Mouse (Mus musculus) forebrain, postnatal 0 days (tissue): Measurements from ENCODE around the gene Pank3. TPM values are rescaled to one million over a fixed set of nuclear protein-coding genes. Genes with fewer than 3 reads are reported as not detected.

ENCODE experiments used
- ATAC-seq: fragments of 200-750 bp; cut with Nextera tagmentation; 2 replicates; pipeline ENCODE4 v1.8.0; 2017; ENCODE audit warnings: mild to moderate bottlenecking, moderate library complexity
- DNase-seq: peaks from one replicate; pipeline ENCODE4 v3.0.0-alpha.2; 2015
- H3K27ac ChIP-seq: fragments of 300-500 bp; sonication (generic); 2 replicates; pipeline ENCODE4 v1.5.1; 2014; ENCODE audit warnings: low read depth, mild to moderate bottlenecking, antibody characterized with exemption, low read length, moderate library complexity, mixed read lengths
- H3K27me3 ChIP-seq: fragments of 300-500 bp; sonication (generic); 2 replicates; pipeline ENCODE4 v1.6.1; 2014; ENCODE audit warnings: mild to moderate bottlenecking, low read length, mixed read lengths; ENCODE audit not compliant: insufficient read depth
- H3K36me3 ChIP-seq: fragments of 300-500 bp; sonication (generic); 2 replicates; pipeline ENCODE4 v1.6.1; 2014; ENCODE audit warnings: mild to moderate bottlenecking, moderate library complexity; ENCODE audit not compliant: insufficient read depth
- H3K4me1 ChIP-seq: fragments of 300-500 bp; sonication (generic); 2 replicates; pipeline ENCODE4 v1.6.1; 2014; ENCODE audit warnings: antibody characterized with exemption; ENCODE audit not compliant: insufficient read depth
- H3K4me2 ChIP-seq: fragments of 300-500 bp; sonication (generic); 2 replicates; pipeline ENCODE4 v1.6.1; 2014; ENCODE audit warnings: low read depth, mild to moderate bottlenecking, moderate library complexity
- H3K4me3 ChIP-seq: fragments of 300-500 bp; sonication (generic); 2 replicates; pipeline ENCODE4 v1.5.1; 2014; ENCODE audit warnings: low read depth, low read length, mixed read lengths
- H3K9ac ChIP-seq: fragments of 300-500 bp; sonication (generic); 2 replicates; pipeline ENCODE4 v1.6.1; 2014; ENCODE audit warnings: mild to moderate bottlenecking
- H3K9me3 ChIP-seq: fragments of 300-500 bp; sonication (generic); 2 replicates; pipeline ENCODE4 v1.6.1; 2016; ENCODE audit warnings: low read length
- CTCF ChIP-seq: sonication (generic); IDR thresholded peaks from 2 replicates; pipeline ENCODE4 v1.5.1; 2016; ENCODE audit warnings: antibody characterized with exemption, control low read depth, low read depth
- WGBS: fragments of 180-500 bp; shearing (Covaris S2); extraction: QIAGEN DNeasy Blood & Tissue Kit; methylation state at CpG from one replicate; pipeline ENCODE4 v1.1.7; 2014; 5-methylcytosine and 5-hydroxymethylcytosine counted together
- polyA plus RNA-seq: library from polyadenylated mRNA; unstranded; fragments of >200 nt; fragmentation: Nextera tagmentation; extraction: Ambion mirVana; gene quantifications from 2 replicates; pipeline ENCODE4 v1.2.1, GENCODE M21; 2015
- total RNA-seq: library from RNA; depleted of rRNA; stranded (reverse); fragments of >200 nt; gene quantifications from 2 replicates; pipeline ENCODE4 v1.2.3, GENCODE M21; 2014

The Pank3 gene
- total and polyA plus RNA-seq, 2 experiments from 2014 or later = 11.7 to 93.7 TPM

- no peaks in the 10 kb centered on the region for H3K9me3 ChIP-seq
- H3K27me3 ChIP-seq = no peaks in the 10 kb centered on the region
- H3K36me3 ChIP-seq = no peaks in the 10 kb centered on the region
- DNase-seq = no peak
- H3K4me2 ChIP-seq = no peak overlapping the region
- no peak overlapping the region for H3K9ac ChIP-seq
- TF ChIP-seq CTCF = no peak
- ATAC-seq = no peak
- H3K4me3 ChIP-seq = no peak overlapping the region
- 89% methylated on average over 2 of the region's 2 CpGs for WGBS
- no peak overlapping the region for H3K27ac ChIP-seq
- no peaks in the 10 kb centered on the region for H3K4me1 ChIP-seq
These were observed 32.0 kb upstream of the Pank3 start for GRCm38 (mm10) chr11:35737262-35737661.

GRCm38 (mm10) chr11:35738102-35738501, 31.2 kb upstream of the Pank3 start:
- Histone ChIP-seq H3K9me3 (no peaks in the 10 kb centered on the region), H3K9ac (no peak overlapping the region)
- no peak for ATAC-seq

GRCm38 (mm10) chr11:35743586-35743985, 25.7 kb upstream of the Pank3 start:
- Histone ChIP-seq H3K27me3 (no peaks in the 10 kb centered on the region), H3K4me3 (no peak overlapping the region), H3K4me1 (no peaks in the 10 kb centered on the region), H3K4me2 (no peak overlapping the region), H3K9ac (no peak overlapping the region), H3K9me3 (no peaks in the 10 kb centered on the region), H3K36me3 (no peaks in the 10 kb centered on the region), H3K27ac (no peak overlapping the region)
- ATAC-seq = peak; percentile 51
- 63% methylated on average over 6 of the region's 6 CpGs for WGBS
- no peak for TF ChIP-seq CTCF
- DNase-seq = peak; percentile 65

More at GRCm38 (mm10) chr11:35738102-35738501, 31.2 kb upstream of the Pank3 start:
- WGBS = 60% methylated on average over 3 of the region's 3 CpGs
- Histone ChIP-seq H3K4me1 (no peaks in the 10 kb centered on the region), H3K27ac (no peak overlapping the region), H3K36me3 (no peaks in the 10 kb centered on the region), H3K27me3 (no peaks in the 10 kb centered on the region), H3K4me3 (no peak overlapping the region), H3K4me2 (no peak overlapping the region)
- DNase-seq = no peak
- no peak for TF ChIP-seq CTCF

- WGBS = 73% methylated on average over 6 of the region's 6 CpGs
- peak; percentile 43; the same call in 1 of the 2 replicates for ATAC-seq
- H3K4me1 ChIP-seq = no peaks in the 10 kb centered on the region
These were observed 24.7 kb upstream of the Pank3 start for GRCm38 (mm10) chr11:35744571-35744970.

GRCm38 (mm10) chr11:35750578-35750977, 18.7 kb upstream of the Pank3 start:
- 81% methylated on average over 8 of the region's 8 CpGs for WGBS
- no peaks in the 10 kb centered on the region for H3K27me3 ChIP-seq

More at GRCm38 (mm10) chr11:35744571-35744970, 24.7 kb upstream of the Pank3 start:
- H3K36me3 ChIP-seq = no peaks in the 10 kb centered on the region
- no peak overlapping the region for H3K4me2 ChIP-seq
- H3K9ac ChIP-seq = no peak overlapping the region
- H3K27ac ChIP-seq = no peak overlapping the region
- no peak for TF ChIP-seq CTCF
- H3K9me3 ChIP-seq = no peaks in the 10 kb centered on the region
- H3K4me3 ChIP-seq = no peak overlapping the region
- peak; percentile 46 for DNase-seq
- no peaks in the 10 kb centered on the region for H3K27me3 ChIP-seq

GRCm38 (mm10) chr11:35754906-35755418, 14.3 kb upstream of the Pank3 start:
- H3K9ac ChIP-seq = no peak overlapping the region
- H3K4me3 ChIP-seq = no peak overlapping the region
- WGBS = 58% methylated on average over 4 of the region's 4 CpGs
- no peaks in the 10 kb centered on the region for H3K27me3 ChIP-seq
- DNase-seq = no peak
- ATAC-seq = no peak
- no peaks in the 10 kb centered on the region for H3K9me3 ChIP-seq
- no peak overlapping the region for H3K27ac ChIP-seq
- no peaks in the 10 kb centered on the region for H3K36me3 ChIP-seq
- no peak for TF ChIP-seq CTCF
- H3K4me2 ChIP-seq = no peak overlapping the region
- no peaks in the 10 kb centered on the region for H3K4me1 ChIP-seq

More at GRCm38 (mm10) chr11:35750578-35750977, 18.7 kb upstream of the Pank3 start:
- ATAC-seq = no peak
- TF ChIP-seq CTCF = no peak
- Histone ChIP-seq H3K36me3 (no peaks in the 10 kb centered on the region), H3K9me3 (no peaks in the 10 kb centered on the region), H3K27ac (no peak overlapping the region), H3K4me3 (no peak overlapping the region), H3K4me1 (no peaks in the 10 kb centered on the region), H3K9ac (no peak overlapping the region), H3K4me2 (no peak overlapping the region)
- no peak for DNase-seq

- Histone ChIP-seq H3K4me1 (no peaks in the 10 kb centered on the region), H3K9me3 (no peaks in the 10 kb centered on the region), H3K4me3 (no peak overlapping the region), H3K36me3 (no peaks in the 10 kb centered on the region), H3K4me2 (no peak overlapping the region), H3K27me3 (no peaks in the 10 kb centered on the region), H3K9ac (no peak overlapping the region), H3K27ac (no peak overlapping the region)
- DNase-seq = no peak
- 30% methylated on average over 6 of the region's 6 CpGs for WGBS
- no peak for TF ChIP-seq CTCF
- no peak for ATAC-seq
These were observed 13.7 kb upstream of the Pank3 start for GRCm38 (mm10) chr11:35755546-35755945.
